Mouse (Mus musculus) left cerebral cortex, adult 8-10 months (tissue): ENCODE results near the gene Kctd5. TPM values are rescaled to one million over a fixed set of nuclear protein-coding genes. Genes with fewer than 3 reads are reported as not detected.

Experiments used
- microRNA-seq, 2 experiments: library from miRNA; unstranded; fragments of <30 nt; microRNA quantifications; one replicate each; pipeline ENCODE4 v1.2.0; 2022
- total RNA-seq, 4 experiments: library from RNA; stranded (reverse); gene quantifications; 2 replicates each; pipeline ENCODE4 v1.2.4; 2022

Kctd5 gene
- total RNA-seq, 4 experiments from 2014 or later = 20.9 to 23.2 (median 21.9) TPM

Small RNA genes lying within 50 kb of the gene (microRNA-seq; reads per million reads assigned to microRNA genes)
- 0 reads per million in 2 experiments for gene Gm27700

Other genes starting within 250 kb of the Kctd5 start
- gene Elob, start 244.3 kb downstream of the Kctd5 start, total RNA-seq = 100 to 1,000 TPM; 314 to 398 (median 353) TPM
- gene Prss33, start 237.4 kb downstream of the Kctd5 start, total RNA-seq = under 1 TPM in 1 of 4 experiments, not detected in 3; 0.30 TPM
- gene Prss32, start 229.6 kb downstream of the Kctd5 start, total RNA-seq = under 1 TPM in 3 of 4 experiments, not detected in 1; 0.39 to 0.87 (median 0.66) TPM
- gene Prss41, start 229.3 kb downstream of the Kctd5 start, total RNA-seq = 1 to 10 TPM; 1.1 to 3.2 (median 2.0) TPM
- not detected for gene Prss21, start 205.4 kb downstream of the Kctd5 start, total RNA-seq
- gene Dcpp1, start 192.6 kb downstream of the Kctd5 start, total RNA-seq = not detected
- gene Dcpp2, start 192.6 kb downstream of the Kctd5 start, total RNA-seq = not detected
- not detected for gene Dcpp3, start 156.0 kb downstream of the Kctd5 start, total RNA-seq
- not detected for gene Sbp, start 131.8 kb downstream of the Kctd5 start, total RNA-seq
- not detected for gene Sbpl, start 118.2 kb downstream of the Kctd5 start, total RNA-seq
- gene Prss30, start 92.9 kb downstream of the Kctd5 start, total RNA-seq = under 1 TPM; 0.25 to 0.96 (median 0.68) TPM
- 1 to 10 TPM in 3 of 4 experiments, under 1 TPM in 1; 0.94 to 1.7 (median 1.1) TPM for gene Prss22, start 75.4 kb downstream of the Kctd5 start, total RNA-seq
- not detected for gene Prss27, start 35.3 kb downstream of the Kctd5 start, total RNA-seq
- 100 to 1,000 TPM; 105 to 133 (median 122) TPM for gene Pdpk1, start 77.4 kb upstream of the Kctd5 start, total RNA-seq
- 10 to 100 TPM; 34.8 to 48.2 (median 40.3) TPM for gene Amdhd2, start 90.3 kb upstream of the Kctd5 start, total RNA-seq
- 1,000 to 10,000 TPM; 1,111 to 1,205 (median 1,168) TPM for gene Atp6v0c, start 96.2 kb upstream of the Kctd5 start, total RNA-seq
- gene Tbc1d24, start 132.1 kb upstream of the Kctd5 start, total RNA-seq = 10 to 100 TPM; 59.5 to 65.9 (median 63.6) TPM
- gene Ntn3, start 136.0 kb upstream of the Kctd5 start, total RNA-seq = 10 to 100 TPM in 2 of 4 experiments, 1 to 10 TPM in 2; 9.5 to 10.6 (median 9.9) TPM
- gene Tedc2, start 147.4 kb upstream of the Kctd5 start, total RNA-seq = 10 to 100 TPM in 2 of 4 experiments, 1 to 10 TPM in 2; 8.6 to 10.2 (median 10.1) TPM
- 1 to 10 TPM; 4.9 to 6.4 (median 5.3) TPM for gene Ccnf, start 178.0 kb upstream of the Kctd5 start, total RNA-seq